Mouse (Mus musculus) right cerebral cortex, postnatal 36 days (tissue): ENCODE results near the gene Ssh3.
"Not testable (repeated sequence)": the region's sequence is repeated elsewhere in the genome, so short reads cannot be mapped to it uniquely, and the experiment has no call there.

Source experiments
- DNase-seq, 2 experiments: peaks; one replicate each; pipeline ENCODE4 v3.0.0; 2022; ENCODE audit warnings: low spot score in 2 of 2, mixed read lengths in 1 of 2

Gene Ssh3

DNA sequence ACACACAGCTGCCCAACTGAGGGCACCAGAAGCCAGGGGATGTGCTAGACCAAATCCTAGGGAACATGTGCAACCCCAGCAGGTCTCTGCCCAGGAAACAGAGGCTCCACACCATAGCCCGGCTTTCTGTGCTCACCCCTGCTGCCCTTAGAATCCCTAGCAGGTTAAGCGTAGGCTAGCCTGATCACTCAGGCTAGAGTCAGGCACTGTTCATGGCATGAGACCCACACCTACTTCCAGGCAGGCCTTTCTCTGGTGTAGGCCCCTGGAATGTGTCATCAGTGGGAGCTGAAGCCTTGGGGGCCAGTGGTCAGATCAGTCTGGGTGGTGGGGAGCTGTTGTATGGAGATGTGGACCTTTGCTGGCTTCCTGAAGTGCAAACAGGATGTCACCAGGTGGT is 27.6 kb upstream of the Ssh3 start:
- no peak for DNase-seq

DNA sequence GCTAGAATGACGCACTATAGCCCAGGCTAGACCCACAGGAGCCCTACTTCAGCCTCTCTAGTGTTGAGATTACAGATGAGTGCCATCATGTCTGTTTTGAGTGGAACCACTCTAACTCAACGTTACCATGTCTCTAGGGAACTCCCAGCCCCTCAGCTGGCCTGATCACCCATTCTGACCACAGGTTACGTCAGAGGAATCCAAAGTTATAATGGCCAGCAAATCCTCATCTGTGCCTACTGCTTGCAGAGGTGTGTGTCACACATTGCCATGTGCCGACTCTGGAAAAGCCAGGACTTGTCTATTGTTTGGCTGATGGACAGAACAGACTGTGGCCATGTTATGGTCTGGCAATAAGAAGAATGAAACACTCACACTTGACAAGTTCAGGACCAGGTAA is 26.4 kb upstream of the Ssh3 start:
- no peak for DNase-seq

DNA sequence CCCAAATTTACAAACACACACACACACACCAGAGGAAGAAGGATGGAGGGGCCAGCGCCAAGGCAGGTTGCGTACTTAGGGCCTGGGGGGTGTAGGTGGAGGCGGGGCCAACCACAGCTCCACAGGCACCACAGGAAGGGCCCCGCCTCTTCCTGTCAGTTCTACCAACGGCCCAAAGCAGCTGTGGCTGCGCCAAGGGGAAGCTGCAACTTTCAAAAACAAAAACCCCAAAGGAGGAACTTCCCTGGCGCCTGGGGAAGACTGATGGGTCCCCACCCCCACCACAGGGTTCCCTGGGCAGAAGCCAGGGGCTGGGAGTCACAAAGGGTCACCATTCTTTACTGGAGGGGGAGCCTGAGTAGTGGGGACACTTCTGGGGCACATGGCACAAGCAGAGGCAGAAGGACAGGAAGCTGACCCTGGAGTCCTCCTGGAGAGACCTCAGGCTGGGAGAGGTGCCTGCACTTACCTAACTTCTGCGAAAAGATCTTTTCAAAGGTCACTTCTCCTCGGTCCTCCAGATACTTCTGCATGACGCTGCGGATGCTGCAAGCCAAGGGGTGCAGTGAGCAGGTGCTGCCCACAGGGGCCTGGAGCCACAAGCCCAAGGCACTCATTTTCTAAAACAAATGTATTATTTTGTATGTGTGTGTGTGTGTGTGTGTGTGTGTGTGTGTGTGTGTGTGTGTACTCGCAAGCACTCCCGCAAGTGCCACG is 25.6 kb upstream of the Ssh3 start:
- DNase-seq = peak in 1 of 2 experiments; percentile 43

DNA sequence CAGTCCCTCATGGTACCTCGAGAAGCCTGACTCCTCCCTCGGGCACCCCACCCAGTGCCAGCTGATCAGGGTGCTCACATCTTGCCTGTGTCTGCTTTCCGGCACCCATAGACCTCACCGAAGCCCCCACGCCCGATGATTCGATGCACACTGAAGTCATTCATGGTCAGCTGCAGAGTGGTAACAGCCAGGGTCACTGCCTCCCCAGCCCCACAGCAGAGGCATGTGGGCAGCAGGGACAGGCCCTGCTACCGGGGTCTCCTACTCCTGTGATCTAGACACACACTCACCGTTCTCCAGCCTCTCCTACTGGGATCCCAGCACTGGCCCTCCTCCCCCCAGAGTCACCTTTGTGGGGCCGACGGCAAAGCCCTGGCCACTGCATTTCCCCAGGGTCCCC is 22.2 kb upstream of the Ssh3 start:
- no peak for DNase-seq

DNA sequence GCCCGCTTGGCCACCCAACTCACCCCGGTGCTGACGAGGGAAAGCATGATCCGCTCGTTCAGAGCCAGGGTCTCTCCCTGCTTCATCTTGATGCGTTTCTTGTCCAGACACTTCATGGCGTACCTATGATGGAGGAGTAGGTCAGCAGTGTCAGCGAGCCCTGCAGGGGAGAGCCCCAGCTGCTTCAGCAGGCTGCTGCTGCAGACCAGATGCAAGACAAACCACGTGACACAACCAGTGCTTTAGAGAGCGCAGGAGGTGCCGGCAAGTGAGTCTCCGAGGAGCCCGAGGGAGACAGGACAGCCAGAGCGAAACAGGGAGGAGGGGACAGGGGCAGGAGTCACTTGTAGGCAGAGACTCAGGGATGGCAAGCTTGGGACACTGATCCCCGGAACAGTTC is 21.8 kb upstream of the Ssh3 start:
- no peak for DNase-seq

DNA sequence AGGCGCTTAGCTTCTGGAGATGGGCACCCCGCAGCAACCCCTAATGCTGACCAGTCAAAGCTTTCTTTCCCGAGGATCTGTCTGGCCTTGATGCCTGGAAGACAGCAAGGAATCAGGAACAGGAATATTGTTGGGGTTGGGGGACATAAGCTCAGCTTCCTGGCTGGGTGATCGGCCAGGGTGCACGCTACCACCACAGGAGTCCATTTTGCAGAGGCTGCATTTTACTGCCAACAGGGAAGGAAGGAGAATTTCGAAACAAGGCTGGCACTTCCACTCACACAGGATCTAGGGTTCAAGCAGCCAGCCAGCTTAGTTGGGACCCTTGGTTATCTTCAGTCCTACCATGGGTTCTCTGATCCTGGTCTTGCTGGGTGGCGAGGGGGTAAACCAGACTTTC is 14.7 kb upstream of the Ssh3 start:
- no peak for DNase-seq

DNA sequence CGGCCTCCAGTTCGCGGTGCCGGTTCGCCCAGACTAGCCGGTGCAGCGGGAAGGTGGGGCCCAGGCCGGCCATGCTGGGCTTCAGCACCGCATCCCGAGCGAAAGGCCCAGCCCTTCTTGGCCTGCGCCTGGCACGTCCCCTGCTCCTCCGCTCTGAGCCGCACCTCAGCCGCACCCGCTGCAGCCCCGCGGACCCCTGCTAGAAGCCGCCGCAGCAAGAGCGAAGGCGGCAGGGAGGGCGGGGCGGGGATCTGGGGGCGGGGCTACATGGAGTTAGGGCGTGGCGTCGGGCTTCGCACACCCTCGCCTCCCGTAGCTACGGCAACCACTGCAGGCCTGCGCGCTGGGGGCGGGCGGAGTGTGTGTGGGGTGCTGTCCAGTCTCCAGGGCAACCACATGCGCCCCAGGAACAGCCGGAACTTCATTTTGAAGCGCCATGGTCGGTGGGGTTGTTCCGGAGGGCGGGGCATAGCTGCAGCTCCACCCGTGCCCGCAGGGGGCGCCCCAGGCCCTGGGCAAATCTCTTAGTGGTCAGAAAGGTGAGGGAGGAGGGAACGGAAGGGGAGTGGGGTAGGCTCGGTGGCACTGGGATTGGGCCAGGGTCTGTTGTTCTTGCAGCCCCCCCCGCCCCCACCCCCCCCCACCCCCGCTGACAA is 14.0 kb upstream of the Ssh3 start, which contains the start of gene Ankrd13d:
Ankrd13d (minus strand) TSS at position 240 of the 656 bp plus-strand sequence.
- peak; percentile 94 for DNase-seq

DNA sequence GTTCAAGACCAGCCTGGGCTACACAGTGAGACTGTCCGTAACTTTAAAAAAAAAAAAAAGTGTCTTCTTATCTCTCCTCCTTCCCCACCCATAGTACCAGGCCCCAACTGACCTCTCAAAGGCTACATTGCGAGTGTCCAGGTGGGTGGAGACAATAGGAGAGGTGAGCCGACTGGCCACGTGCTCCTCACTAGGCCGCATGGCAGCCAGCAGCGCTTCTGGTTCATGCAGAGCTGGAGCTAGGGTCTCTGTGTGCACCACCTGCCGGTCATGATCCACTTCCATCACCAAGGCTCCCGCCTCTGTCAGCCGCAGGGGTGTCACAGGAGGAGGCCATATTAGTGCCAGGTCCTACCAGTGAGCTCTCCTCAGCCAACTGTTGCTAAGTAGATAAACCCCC is 11.4 kb upstream of the Ssh3 start:
- no peak for DNase-seq

DNA sequence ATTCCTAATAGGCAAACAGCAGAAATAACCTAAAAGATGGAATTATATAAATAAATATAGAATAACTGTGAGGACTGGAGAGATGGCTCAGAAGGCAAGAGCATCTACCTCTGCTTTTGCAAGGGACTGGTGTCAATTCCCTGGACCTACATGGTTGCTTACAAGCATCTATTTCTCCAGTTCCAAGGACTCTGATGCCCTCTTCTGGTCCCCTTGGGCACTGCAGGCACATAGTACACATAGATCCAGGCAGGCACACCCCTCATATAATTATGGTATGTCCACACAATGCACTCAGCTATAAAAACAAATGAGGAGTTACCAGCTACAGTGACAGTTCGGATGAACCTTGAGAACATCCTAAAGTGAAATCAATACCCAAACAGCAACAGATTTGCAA is 10.5 kb upstream of the Ssh3 start:
- no peak for DNase-seq

DNA sequence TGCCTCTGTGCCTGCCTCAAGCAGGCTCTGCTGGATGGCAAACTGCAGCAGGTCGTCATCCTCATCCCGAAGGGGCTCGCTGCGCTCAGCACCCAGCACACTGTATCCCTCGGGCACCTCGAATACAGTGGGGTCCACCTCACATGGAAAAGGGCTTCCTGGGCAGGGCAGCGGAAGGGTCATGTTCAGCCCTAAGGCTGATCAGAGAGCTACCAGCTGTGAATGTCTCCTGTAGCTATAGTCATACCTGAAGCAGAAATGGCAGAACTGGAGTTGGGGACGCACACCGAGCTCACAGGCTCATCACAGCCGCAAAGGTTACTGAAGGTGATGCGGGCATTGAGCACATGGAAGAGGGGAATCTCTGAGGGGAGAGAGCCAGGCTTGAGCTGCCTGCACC is 2.0 kb upstream of the Ssh3 start:
- DNase-seq = no peak

DNA sequence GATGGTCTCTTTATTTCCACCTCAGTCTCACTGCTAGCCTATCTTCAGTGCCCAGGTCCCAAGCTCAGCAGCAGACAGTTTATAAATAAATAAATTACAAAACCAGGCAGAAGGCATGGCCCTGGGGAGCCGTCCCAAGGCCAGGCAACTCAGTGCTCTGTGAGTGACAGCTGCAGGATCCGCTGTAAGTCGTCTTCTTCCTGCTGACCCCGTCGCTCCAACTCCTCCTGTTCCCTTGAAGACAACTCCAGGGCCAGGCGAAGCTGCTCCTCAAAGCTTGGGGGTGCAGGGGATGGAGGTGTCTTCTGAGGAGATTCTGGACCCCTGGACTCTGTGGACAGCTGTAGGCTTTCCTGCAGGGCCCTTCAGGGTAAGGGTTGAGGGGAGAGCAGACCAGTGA is 1.2 kb upstream of the Ssh3 start:
- no peak for DNase-seq

DNA sequence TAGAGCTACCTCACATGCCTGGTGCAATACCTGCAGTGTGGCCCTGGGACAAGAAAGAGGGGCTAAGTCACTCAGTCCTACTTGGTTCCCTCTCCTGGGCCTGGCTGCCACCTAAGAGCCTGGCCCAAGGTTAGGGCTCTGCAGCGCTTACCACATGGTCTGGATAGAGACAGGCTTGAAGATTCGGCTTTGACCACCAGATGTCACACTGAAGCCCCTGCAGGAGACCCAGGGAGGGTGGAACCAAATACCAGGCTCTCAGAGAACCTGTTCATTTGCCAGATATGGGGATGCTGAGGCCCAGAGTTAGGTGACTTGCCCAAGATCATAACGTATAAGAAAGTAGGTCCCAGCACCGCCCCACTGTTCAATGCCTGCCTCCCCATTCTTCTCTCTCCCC is 3.0 kb downstream of the Ssh3 start:
- no peak for DNase-seq

DNA sequence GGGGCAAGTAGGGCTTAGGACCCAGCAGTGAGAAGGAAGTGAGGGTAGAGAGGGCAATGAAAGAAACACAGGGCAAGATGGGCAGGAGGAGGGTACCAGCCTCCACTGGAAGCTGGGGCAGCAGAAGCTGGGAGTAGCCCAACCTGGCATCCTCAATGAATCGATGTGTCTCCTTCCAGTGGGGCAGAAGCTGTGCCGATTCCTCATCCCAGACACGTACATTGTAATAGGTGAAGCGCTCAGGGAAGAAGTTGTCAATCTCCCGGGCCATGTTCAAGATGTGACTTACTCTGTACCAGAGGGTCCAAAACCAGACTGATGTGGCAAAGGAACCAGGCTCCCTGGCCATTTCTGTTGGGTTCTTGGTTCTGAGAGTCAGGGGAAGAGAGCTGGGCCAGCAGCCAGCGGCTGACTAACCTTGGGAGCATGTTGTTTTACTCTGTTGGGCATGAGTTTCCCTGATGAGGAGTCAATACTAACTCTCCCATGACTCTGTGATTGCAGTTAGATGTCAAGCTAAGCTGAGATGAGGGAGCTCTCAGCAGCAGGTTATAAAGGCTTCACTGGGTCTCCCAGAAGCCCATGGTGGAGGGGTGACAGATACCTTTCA is 4.7 kb downstream of the Ssh3 start:
- DNase-seq = no peak

DNA sequence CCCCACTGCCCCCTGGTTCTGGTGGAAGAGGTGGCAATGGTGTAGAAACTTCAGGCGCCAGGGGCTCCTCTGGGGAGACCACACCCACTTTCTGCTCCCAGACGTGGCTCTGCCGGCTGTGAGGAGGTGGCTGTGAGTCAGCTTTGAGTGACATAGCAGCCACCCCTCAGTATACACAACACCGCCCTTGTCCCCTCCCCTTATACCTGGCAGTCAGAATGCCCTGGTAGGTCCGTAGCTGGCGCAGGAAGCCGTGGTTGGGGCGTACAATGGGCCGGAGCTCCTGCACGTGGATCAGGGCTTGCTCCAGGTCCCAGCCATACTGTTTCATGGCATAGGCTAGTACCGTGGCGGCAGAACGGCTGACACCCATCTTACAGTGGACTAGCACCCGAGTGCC is 5.3 kb downstream of the Ssh3 start:
- no peak for DNase-seq

DNA sequence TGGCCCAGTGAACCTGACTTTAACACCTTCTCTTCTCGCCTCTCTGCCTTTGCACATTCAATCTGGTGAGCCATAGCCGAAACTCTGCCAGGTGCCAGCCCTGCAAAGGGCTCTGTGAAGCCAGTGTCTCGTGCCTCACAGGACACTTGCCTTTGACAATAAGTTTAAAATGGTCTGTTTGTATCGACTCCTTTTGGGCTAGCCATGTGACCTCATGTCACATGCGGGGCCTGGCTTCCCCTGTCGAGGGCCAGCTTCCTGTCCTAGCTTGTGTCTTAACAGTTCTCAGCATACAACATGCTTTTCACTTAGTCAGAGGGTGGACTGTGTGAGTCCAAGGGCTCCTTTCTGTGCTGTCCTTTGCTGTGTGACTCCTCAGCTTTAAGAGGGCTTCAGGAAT is 6.2 kb downstream of the Ssh3 start:
- DNase-seq = no peak

DNA sequence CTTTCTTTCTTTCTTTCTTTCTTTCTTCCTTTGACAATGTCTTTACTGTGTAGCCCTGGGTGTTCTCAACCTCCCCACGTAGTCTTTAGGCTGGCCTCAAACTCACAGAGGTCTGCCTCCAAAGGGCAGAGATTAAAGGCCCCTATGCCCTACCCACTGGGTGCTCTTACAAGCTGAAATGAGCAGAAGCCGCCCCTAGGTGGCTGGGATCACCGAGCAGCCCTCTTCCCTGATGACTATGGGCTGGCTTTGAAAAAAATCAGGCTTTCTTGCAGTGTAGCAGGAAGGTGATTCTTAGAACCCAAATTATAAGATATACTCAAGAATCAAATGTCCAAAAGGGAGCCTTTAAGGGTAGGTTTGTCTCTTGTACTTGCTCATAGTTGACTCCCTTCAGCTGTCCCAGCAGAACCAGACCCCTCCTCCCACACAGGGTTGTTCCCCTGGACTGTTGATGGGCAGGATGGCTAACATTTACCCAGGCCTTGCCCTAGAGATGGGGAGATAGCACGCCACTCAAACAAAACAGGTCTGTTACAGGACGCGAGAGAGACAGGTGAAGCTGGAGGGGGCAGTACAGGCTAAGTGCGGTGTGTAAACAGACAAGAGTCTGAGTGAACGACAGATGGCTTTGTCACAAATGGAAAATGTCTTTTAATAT is 7.8 kb downstream of the Ssh3 start:
- DNase-seq = no peak

DNA sequence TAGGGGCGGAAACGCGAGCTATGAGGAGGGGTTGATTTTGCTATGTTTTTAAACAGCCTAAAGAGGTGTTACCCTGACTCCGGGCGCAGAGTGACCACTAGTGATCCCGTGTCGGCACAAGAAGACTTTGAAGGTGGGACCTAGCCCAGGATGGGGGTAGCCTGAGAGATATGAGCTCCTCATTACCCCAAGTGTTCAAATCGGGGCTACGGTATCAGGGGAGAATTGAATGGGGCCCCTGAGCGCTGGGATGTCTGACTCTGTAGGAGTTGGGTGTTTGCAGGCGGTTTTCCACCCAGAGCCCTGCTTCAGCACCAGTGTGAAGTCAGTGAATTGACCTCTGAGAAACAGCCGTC is 11.1 kb downstream of the Ssh3 start:
- no peak for DNase-seq

DNA sequence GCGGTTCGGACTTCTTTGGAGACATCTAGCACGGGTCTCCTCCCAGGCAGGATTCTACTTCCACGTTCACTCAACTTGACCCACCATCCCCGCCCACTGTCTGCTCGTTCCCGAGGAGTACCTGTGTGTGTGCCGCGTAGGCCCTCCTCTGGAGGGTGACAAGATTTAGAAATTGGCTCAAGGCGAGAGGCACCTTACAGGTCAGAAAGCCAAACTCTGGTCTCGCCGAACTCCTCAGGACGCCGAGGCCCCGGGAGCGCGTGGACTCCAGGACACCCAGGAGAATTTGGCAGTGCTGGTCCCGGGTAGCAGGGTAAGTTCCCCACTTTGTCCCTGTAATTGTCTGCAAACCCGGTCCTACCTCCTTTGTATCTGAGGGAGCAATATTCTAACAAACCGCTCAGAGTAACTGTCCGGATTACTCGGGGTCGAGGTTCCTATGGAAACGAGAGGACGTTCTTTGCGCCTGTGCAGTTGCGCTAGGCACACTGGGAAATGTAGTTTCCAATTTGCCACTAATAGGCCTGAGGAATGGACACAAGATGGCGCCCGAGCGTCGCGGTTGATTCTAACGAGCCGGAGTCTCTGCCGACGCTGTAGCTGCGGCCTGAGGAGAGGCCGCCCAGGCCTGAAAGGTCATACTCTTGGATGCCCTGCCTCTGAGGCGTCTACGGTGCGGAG is 11.6 kb downstream of the Ssh3 start:
- peak; percentile 86 to 90 for DNase-seq

DNA sequence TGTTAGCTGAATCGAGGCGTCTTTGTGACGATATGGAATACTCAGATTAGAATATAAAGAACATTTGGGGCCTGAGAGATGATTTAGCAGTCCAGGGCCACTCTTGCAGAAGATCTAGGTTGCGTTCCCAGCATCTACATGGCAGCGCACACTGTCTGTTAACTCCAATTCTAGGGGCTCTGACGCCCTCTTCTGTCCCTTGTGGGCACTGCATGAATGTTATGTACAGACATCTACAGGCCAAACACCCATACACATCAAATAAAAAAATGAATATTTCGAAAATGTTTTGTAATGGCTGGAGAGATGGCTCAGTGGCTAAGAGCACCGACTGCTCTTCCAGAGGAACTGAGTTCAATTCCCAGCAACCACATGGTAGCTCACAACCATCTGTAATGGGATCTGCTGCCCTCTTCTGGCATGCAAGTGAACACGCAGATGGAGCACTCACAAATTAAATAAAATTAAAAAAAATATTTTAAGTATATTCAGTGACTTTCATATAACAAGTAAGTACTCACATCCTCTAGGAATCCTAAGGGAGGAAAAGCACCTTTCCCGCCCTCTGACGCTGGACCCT is 13.3 kb downstream of the Ssh3 start:
- no peak for DNase-seq

DNA sequence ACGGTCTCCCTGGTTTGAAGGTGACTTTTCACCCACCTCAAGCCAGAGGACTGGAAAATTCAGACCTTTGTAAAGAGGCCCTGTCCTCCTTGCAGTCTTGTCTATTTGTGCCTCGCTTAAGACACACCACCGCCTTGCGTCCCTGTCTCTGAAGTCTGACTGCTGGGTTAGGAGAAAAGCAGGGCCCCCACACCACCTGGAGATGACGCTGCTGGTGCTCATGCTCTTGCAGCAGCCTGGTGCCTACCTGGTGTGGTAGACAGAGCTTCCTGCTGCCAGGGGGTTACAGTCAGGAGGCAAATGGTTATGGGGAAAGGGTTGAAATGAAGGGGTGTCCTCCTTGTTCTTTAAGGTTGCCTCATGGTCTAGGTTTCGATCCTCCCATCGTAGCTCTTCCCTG is 14.8 kb downstream of the Ssh3 start:
- DNase-seq = no peak

DNA sequence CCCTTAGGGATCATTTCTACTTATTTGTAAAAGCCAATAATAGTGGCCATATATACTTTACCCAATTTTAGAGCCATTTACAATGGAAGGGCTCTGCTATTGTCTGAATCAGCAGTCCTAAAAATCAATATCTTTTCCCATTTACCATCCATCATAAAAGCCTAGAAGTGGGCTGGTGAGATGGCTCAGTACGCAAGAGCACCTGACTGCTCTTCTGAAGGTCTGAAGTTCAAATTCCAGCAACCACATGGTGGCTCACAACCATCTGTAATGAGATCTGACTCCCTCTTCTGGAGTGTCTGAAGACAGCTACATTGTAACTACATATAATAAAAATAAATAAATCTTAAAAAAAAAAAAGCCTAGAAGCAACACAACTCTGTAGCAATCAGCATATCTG is 20.3 kb downstream of the Ssh3 start:
- DNase-seq = not testable (repeated sequence)

DNA sequence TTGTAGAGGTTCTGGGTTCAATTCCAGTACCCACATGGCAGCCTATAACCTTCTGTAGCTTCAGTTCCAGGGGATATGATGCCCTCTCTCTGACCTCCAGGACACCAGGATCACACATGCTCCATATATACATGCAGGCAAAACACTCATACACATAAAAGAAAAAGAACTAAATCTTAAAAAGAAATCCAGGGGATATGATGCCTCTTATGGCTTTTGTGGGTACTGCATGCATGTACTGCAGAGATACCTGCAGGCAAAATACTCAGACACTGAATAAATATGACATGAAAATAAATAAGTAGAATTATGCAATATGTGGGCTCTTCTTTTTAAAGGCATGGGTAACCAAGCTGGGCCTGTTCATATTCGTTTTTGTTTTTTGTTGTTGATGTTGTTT is 22.0 kb downstream of the Ssh3 start:
- no peak for DNase-seq
